Mouse (Mus musculus): ENCODE measurements around the gene Wdr6. TPM values are rescaled to one million over a fixed set of nuclear protein-coding genes. Genes with fewer than 3 reads are reported as not detected.
A peak's percentile ranks its signal among the peaks of the same experiment; 100 is the strongest.

The Wdr6 gene
- polyA plus RNA-seq, 1 experiment from 2014 or later = 427 TPM

GRCm38 (mm10) chr9:108569381-108570206, 8.9 kb downstream of the Wdr6 start, which contains the start of gene Dalrd3:
Dalrd3 (plus strand) TSS chr9:108569886.
- Histone ChIP-seq H3K4me1 (ENCODE audit: control insufficient read depth, insufficient read depth, low read length) (peaks cover 40% of the 10 kb centered on the region), H3K4me3 (ENCODE audit: low read depth, low read length) (peak within 1 kb of the TSS; percentile 61), H3K9ac (ENCODE audit: low read depth, low read length) (peak within 1 kb of the TSS; percentile 67), H3K4me2 (ENCODE audit: low read length) (peak within 1 kb of the TSS; percentile 94), H3K27ac (ENCODE audit: low read length) (peak within 1 kb of the TSS; percentile 74), H3K36me3 (ENCODE audit: control insufficient read depth, insufficient read depth, low read length) (peaks cover 29% of the 10 kb centered on the region), H3K27me3 (ENCODE audit: control insufficient read depth, insufficient read depth, low read depth, low read length) (no peaks in the 10 kb centered on the region), H3K9me3 (replicated peaks; ENCODE audit: control insufficient read depth, low read length, poor library complexity, severe bottlenecking) (no peaks in the 10 kb centered on the region)
- peak; percentile 70 for ATAC-seq
- WGBS = 6% methylated on average over 42 of the region's 42 CpGs

GRCm38 (mm10) chr9:108568511-108568921, 10.0 kb downstream of the Wdr6 start:
- H3K27me3 ChIP-seq (ENCODE audit: control insufficient read depth, insufficient read depth, low read depth, low read length) = no peaks in the 10 kb centered on the region
- no peaks in the 10 kb centered on the region for H3K9me3 ChIP-seq (replicated peaks; ENCODE audit: control insufficient read depth, low read length, poor library complexity, severe bottlenecking)
- no peak overlapping the region for H3K9ac ChIP-seq (ENCODE audit: low read depth, low read length)
- ATAC-seq = no peak
- WGBS = 78% methylated on average over 17 of the region's 17 CpGs
- H3K4me3 ChIP-seq (ENCODE audit: low read depth, low read length) = peak overlapping the region; percentile 79; the same call in 1 of the 2 replicates
- H3K4me1 ChIP-seq (ENCODE audit: control insufficient read depth, insufficient read depth, low read length) = peaks cover 30% of the 10 kb centered on the region
- H3K36me3 ChIP-seq (ENCODE audit: control insufficient read depth, insufficient read depth, low read length) = peaks cover 36% of the 10 kb centered on the region
- peak overlapping the region; percentile 98 for H3K4me2 ChIP-seq (ENCODE audit: low read length)
- H3K27ac ChIP-seq (ENCODE audit: low read length) = no peak overlapping the region

GRCm38 (mm10) chr9:108567931-108568419, 10.6 kb downstream of the Wdr6 start:
- Histone ChIP-seq H3K9me3 (replicated peaks; ENCODE audit: control insufficient read depth, low read length, poor library complexity, severe bottlenecking) (no peaks in the 10 kb centered on the region), H3K4me2 (ENCODE audit: low read length) (peak overlapping the region; percentile 98), H3K27me3 (ENCODE audit: control insufficient read depth, insufficient read depth, low read depth, low read length) (no peaks in the 10 kb centered on the region), H3K27ac (ENCODE audit: low read length) (peak overlapping the region; percentile 99), H3K36me3 (ENCODE audit: control insufficient read depth, insufficient read depth, low read length) (peaks cover 31% of the 10 kb centered on the region), H3K4me3 (ENCODE audit: low read depth, low read length) (peak overlapping the region; percentile 79), H3K4me1 (ENCODE audit: control insufficient read depth, insufficient read depth, low read length) (peaks cover 29% of the 10 kb centered on the region), H3K9ac (ENCODE audit: low read depth, low read length) (peak overlapping the region; percentile 91)
- ATAC-seq = no peak
- WGBS = 7% methylated on average over 18 of the region's 18 CpGs

- peaks cover 32% of the 10 kb centered on the region for H3K4me1 ChIP-seq (ENCODE audit: control insufficient read depth, insufficient read depth, low read length)
- peaks cover 22% of the 10 kb centered on the region for H3K36me3 ChIP-seq (ENCODE audit: control insufficient read depth, insufficient read depth, low read length)
- peak within 1 kb of the TSS; percentile 79 for H3K4me3 ChIP-seq (ENCODE audit: low read depth, low read length)
- under 1% methylated on average over 71 of the region's 73 CpGs for WGBS
- peak within 1 kb of the TSS; percentile 98 for H3K4me2 ChIP-seq (ENCODE audit: low read length)
- no peaks in the 10 kb centered on the region for H3K27me3 ChIP-seq (ENCODE audit: control insufficient read depth, insufficient read depth, low read depth, low read length)
- H3K9ac ChIP-seq (ENCODE audit: low read depth, low read length) = peak within 1 kb of the TSS; percentile 91
- peak within 1 kb of the TSS; percentile 99 for H3K27ac ChIP-seq (ENCODE audit: low read length)
- no peaks in the 10 kb centered on the region for H3K9me3 ChIP-seq (replicated peaks; ENCODE audit: control insufficient read depth, low read length, poor library complexity, severe bottlenecking)
- peak; percentile 86 for ATAC-seq
Measured at GRCm38 (mm10) chr9:108566815-108567776, 11.4 kb downstream of the Wdr6 start, which contains the start of gene Ndufaf3. Ndufaf3 (minus strand) TSS chr9:108567434.

- H3K4me1 ChIP-seq (ENCODE audit: control insufficient read depth, insufficient read depth, low read length) = peaks cover 37% of the 10 kb centered on the region
- H3K27ac ChIP-seq (ENCODE audit: low read length) = peak overlapping the region; percentile 99
- H3K4me3 ChIP-seq (ENCODE audit: low read depth, low read length) = peak overlapping the region; percentile 79
- H3K27me3 ChIP-seq (ENCODE audit: control insufficient read depth, insufficient read depth, low read depth, low read length) = no peaks in the 10 kb centered on the region
- no peaks in the 10 kb centered on the region for H3K9me3 ChIP-seq (replicated peaks; ENCODE audit: control insufficient read depth, low read length, poor library complexity, severe bottlenecking)
- H3K36me3 ChIP-seq (ENCODE audit: control insufficient read depth, insufficient read depth, low read length) = peaks cover 13% of the 10 kb centered on the region
- no peak for ATAC-seq
- H3K9ac ChIP-seq (ENCODE audit: low read depth, low read length) = peak overlapping the region; percentile 91
- peak overlapping the region; percentile 98 for H3K4me2 ChIP-seq (ENCODE audit: low read length)
- 12% methylated on average over 35 of the region's 35 CpGs for WGBS
Measured at GRCm38 (mm10) chr9:108565881-108566814, 12.4 kb downstream of the Wdr6 start.

GRCm38 (mm10) chr9:108564131-108564530, 14.4 kb downstream of the Wdr6 start:
- H3K4me1 ChIP-seq (ENCODE audit: control insufficient read depth, insufficient read depth, low read length) = peaks cover 31% of the 10 kb centered on the region

GRCm38 (mm10) chr9:108563671-108564070, 14.9 kb downstream of the Wdr6 start:
- Histone ChIP-seq H3K36me3 (ENCODE audit: control insufficient read depth, insufficient read depth, low read length) (peaks cover 10% of the 10 kb centered on the region), H3K9ac (ENCODE audit: low read depth, low read length) (no peak overlapping the region), H3K9me3 (replicated peaks; ENCODE audit: control insufficient read depth, low read length, poor library complexity, severe bottlenecking) (no peaks in the 10 kb centered on the region), H3K4me2 (ENCODE audit: low read length) (no peak overlapping the region), H3K4me3 (ENCODE audit: low read depth, low read length) (no peak overlapping the region), H3K27ac (ENCODE audit: low read length) (no peak overlapping the region), H3K27me3 (ENCODE audit: control insufficient read depth, insufficient read depth, low read depth, low read length) (no peaks in the 10 kb centered on the region), H3K4me1 (ENCODE audit: control insufficient read depth, insufficient read depth, low read length) (peaks cover 30% of the 10 kb centered on the region)
- no peak for ATAC-seq
- 93% methylated on average over 8 of the region's 8 CpGs for WGBS

More at GRCm38 (mm10) chr9:108564131-108564530, 14.4 kb downstream of the Wdr6 start:
- Histone ChIP-seq H3K4me2 (ENCODE audit: low read length) (no peak overlapping the region), H3K4me3 (ENCODE audit: low read depth, low read length) (no peak overlapping the region), H3K9me3 (replicated peaks; ENCODE audit: control insufficient read depth, low read length, poor library complexity, severe bottlenecking) (no peaks in the 10 kb centered on the region), H3K36me3 (ENCODE audit: control insufficient read depth, insufficient read depth, low read length) (peaks cover 10% of the 10 kb centered on the region), H3K27ac (ENCODE audit: low read length) (no peak overlapping the region), H3K9ac (ENCODE audit: low read depth, low read length) (no peak overlapping the region), H3K27me3 (ENCODE audit: control insufficient read depth, insufficient read depth, low read depth, low read length) (no peaks in the 10 kb centered on the region)
- 88% methylated on average over 7 of the region's 7 CpGs for WGBS
- no peak for ATAC-seq
